In genomic region chr15:99772881-99772924, GRCm38 (mm10) we compare ENCODE assay signal across 8 mouse cellular contexts. TPM values are rescaled to one million over a fixed set of nuclear protein-coding genes. Genes with fewer than 3 reads are reported as not detected.
DNase-seq lines count a peak whose midpoint lies in the region; ATAC-seq and TF ChIP-seq lines count a peak whose summit lies in the region.
"Not testable (repeated sequence)": the region's sequence is repeated elsewhere in the genome, so short reads cannot be mapped to it uniquely, and the experiment has no call there.

Cers5 (minus strand) TSS chr15:99772885.

- peak within 1 kb of the TSS; percentile 66 for H3K27ac ChIP-seq in cerebellum, adult 2 months (ENCODE audit: insufficient read depth, low read length)
- H3K27ac ChIP-seq in kidney, embryonic 14.5 days (ENCODE audit: low read depth, low read length), result peak within 1 kb of the TSS; percentile 95
- H3K27ac ChIP-seq in lung, postnatal 0 days (ENCODE audit: low read length), result peak within 1 kb of the TSS; percentile 90
- H3K27ac ChIP-seq in neural tube, embryonic 15.5 days (replicated peaks), result peak within 1 kb of the TSS; percentile 95

- H3K27me3 ChIP-seq in E14TG2a.4 (ENCODE audit: insufficient read depth, low read length); cerebellum, adult 2 months (ENCODE audit: control insufficient read depth, insufficient read depth, low read length); kidney, embryonic 14.5 days (ENCODE audit: control insufficient read depth, insufficient read depth, low read length); lung, postnatal 0 days (replicated peaks; ENCODE audit: insufficient read depth, low read length); neural tube, embryonic 15.5 days (replicated peaks): not testable (repeated sequence)

- ATAC-seq in kidney, embryonic 14.5 days (ENCODE audit: low FRiP score, low TSS enrichment); lung, postnatal 0 days; neural tube, embryonic 15.5 days (ENCODE audit: low FRiP score): not testable (repeated sequence)

- not testable (repeated sequence) for DNase-seq in cerebellum, adult 2 months; frontal cortex, adult 2 months (ENCODE audit: extremely low spot score in 1 of 2, low spot score in 1 of 2); heart, postnatal 14 days; left cerebral cortex, postnatal 4 days; lung, postnatal 0 days (ENCODE audit: low spot score)

- not testable (repeated sequence) for H3K9me3 ChIP-seq in E14TG2a.4 (ENCODE audit: low read length); kidney, embryonic 14.5 days (ENCODE audit: control insufficient read depth, low read length); lung, postnatal 0 days (ENCODE audit: low read length); neural tube, embryonic 15.5 days (replicated peaks)

- H3K9ac ChIP-seq in kidney, embryonic 14.5 days (ENCODE audit: low read depth, low read length), result peak within 1 kb of the TSS; percentile 93
- peak within 1 kb of the TSS; percentile 72 for H3K9ac ChIP-seq in lung, postnatal 0 days (replicated peaks; ENCODE audit: low read depth)
- H3K9ac ChIP-seq in neural tube, embryonic 15.5 days (replicated peaks), result peak within 1 kb of the TSS; percentile 95

- intact Hi-C loops in heart, postnatal 14 days (cut with DNase I), result loop anchor here (2.0 to 10.0 kb wide), 2 partner anchors 48 to 278 kb away; partner anchors contain the start of gene Cox14
- intact Hi-C loops in left cerebral cortex, postnatal 4 days (cut with DNase I), result loop anchor here (10.0 kb wide), 2 partner anchors 48 to 178 kb away; partner anchors contain the start of genes Aqp5 and Cox14

- H3K4me2 ChIP-seq in kidney, embryonic 14.5 days (replicated peaks; ENCODE audit: low read depth, low read length), result peak within 1 kb of the TSS; percentile 82
- H3K4me2 ChIP-seq in lung, postnatal 0 days (replicated peaks; ENCODE audit: low read depth, low read length), result peak within 1 kb of the TSS; percentile 85
- peak within 1 kb of the TSS; percentile 73 for H3K4me2 ChIP-seq in neural tube, embryonic 15.5 days

- TF ChIP-seq EP300 in lung, postnatal 0 days (IDR thresholded peaks at IDR 0.05), result not testable (repeated sequence)

- not testable (repeated sequence) for H3K36me3 ChIP-seq in E14TG2a.4 (ENCODE audit: insufficient read depth, low read length); kidney, embryonic 14.5 days (ENCODE audit: control insufficient read depth, insufficient read depth, low read length); lung, postnatal 0 days (ENCODE audit: insufficient read depth, low read length); neural tube, embryonic 15.5 days

- not testable (repeated sequence) for TF ChIP-seq POLR2A in cerebellum, adult 2 months (IDR thresholded peaks at IDR 0.05; ENCODE audit: borderline replicate concordance, insufficient read depth, low read length)

- peak within 1 kb of the TSS; percentile 88 for H3K4me3 ChIP-seq in E14TG2a.4 (replicated peaks; ENCODE audit: low read length)
- peak within 1 kb of the TSS; percentile 75 for H3K4me3 ChIP-seq in cerebellum, adult 2 months (replicated peaks; ENCODE audit: insufficient read depth, low read depth, low read length)
- H3K4me3 ChIP-seq in kidney, embryonic 14.5 days (ENCODE audit: low read length), result peak within 1 kb of the TSS; percentile 89
- peak within 1 kb of the TSS; percentile 85 for H3K4me3 ChIP-seq in lung, postnatal 0 days (ENCODE audit: low read depth, low read length)
- peak within 1 kb of the TSS; percentile 80 for H3K4me3 ChIP-seq in neural tube, embryonic 15.5 days (replicated peaks)

- peaks cover 18% of the 10 kb centered on the region for H3K4me1 ChIP-seq in E14TG2a.4 (replicated peaks; ENCODE audit: low read depth, low read length)
- H3K4me1 ChIP-seq in cerebellum, adult 2 months (ENCODE audit: control insufficient read depth, insufficient read depth, low read length); kidney, embryonic 14.5 days (ENCODE audit: control insufficient read depth, insufficient read depth, low read length); lung, postnatal 0 days (ENCODE audit: insufficient read depth, low read depth, low read length): not testable (repeated sequence)
- H3K4me1 ChIP-seq in neural tube, embryonic 15.5 days, result peaks cover 29% of the 10 kb centered on the region

- TF ChIP-seq CTCF in E14TG2a.4 (conservative IDR thresholded peaks at IDR 0.05; ENCODE audit: low read length); cerebellum, adult 2 months (IDR thresholded peaks at IDR 0.05; ENCODE audit: borderline replicate concordance, insufficient read depth, low read depth, low read length); lung, postnatal 0 days (IDR thresholded peaks at IDR 0.05): not testable (repeated sequence)

RNA-seq across cellular contexts. Expression of gene Cers5, which starts in this region (rescaled TPM):
- 40.2 and 45.5 TPM in 2 replicates for polyA plus RNA-seq in cerebellum, adult 2 months (2012; rRNA removed)
- 45.7 and 48.0 TPM in 2 replicates for polyA plus RNA-seq in frontal cortex, adult 2 months (2012; rRNA removed)
- total RNA-seq in heart, postnatal 14 days (2021), result 10 to 100 TPM; 24.8 to 27.3 TPM
- 74.9 and 87.7 TPM in 2 replicates for polyA plus RNA-seq in kidney, embryonic 14.5 days (2014; fragmentation: Nextera tagmentation; extraction: Ambion mirVana)
- total RNA-seq in left cerebral cortex, postnatal 4 days (2021), result 10 to 100 TPM; 58.0 to 62.3 TPM
- 67.1 and 71.5 TPM in 2 replicates for polyA plus RNA-seq in lung, postnatal 0 days (2015; fragmentation: Nextera tagmentation; extraction: Ambion mirVana)
- 82.2 and 92.1 TPM in 2 replicates for polyA plus RNA-seq in neural tube, embryonic 15.5 days (2015; fragmentation: Nextera tagmentation; extraction: Ambion mirVana)
